Comparison of ENCODE assay signal across 8 mouse cellular contexts in the genomic region with DNA sequence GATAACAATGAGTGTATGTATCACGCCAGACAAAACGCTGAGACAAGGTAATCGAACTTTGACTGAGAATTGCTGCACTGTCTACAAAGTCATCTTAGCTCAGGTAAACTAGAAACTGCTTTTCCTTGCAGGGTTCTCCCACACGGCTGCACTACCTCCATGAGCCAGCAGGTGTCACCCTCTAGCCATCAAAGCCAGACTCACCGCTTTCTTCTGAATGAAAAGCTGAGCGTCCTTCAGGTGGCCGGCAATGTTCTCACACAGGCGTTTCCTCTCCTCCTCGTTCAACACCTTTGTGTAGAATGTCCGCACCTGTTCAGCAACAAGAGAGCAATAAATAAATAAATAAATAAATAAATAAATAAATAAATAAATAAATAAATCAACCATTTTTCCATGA. TPM values are rescaled to one million over a fixed set of nuclear protein-coding genes. Genes with fewer than 3 reads are reported as not detected.
A peak's percentile ranks its signal among the peaks of the same experiment; 100 is the strongest.
DNase-seq lines count a peak whose midpoint lies in the region; ATAC-seq and TF ChIP-seq lines count a peak whose summit lies in the region.
"Had no signal": no experiment of that assay in that cellular context is flagged by ENCODE, and none has a peak within 500 bp of the region (broad histone marks: within the 10 kb centered on the region; RNA-seq: fewer than 3 reads in every experiment).

No protein-coding gene starts in this region.

- no peak overlapping the region for H3K4me2 ChIP-seq in intestine, embryonic 16.5 days (ENCODE audit: low read depth, low read length)
- H3K4me2 ChIP-seq in midbrain, embryonic 14.5 days (ENCODE audit: low read length): no peak overlapping the region

- no peaks in the 10 kb centered on the region for H3K9me3 ChIP-seq in intestine, embryonic 16.5 days (ENCODE audit: control insufficient read depth, low read length)
- H3K9me3 ChIP-seq in midbrain, embryonic 14.5 days (ENCODE audit: control insufficient read depth, low read length): no peaks in the 10 kb centered on the region

- no peak overlapping the region for H3K9ac ChIP-seq in intestine, embryonic 16.5 days (ENCODE audit: low read depth, low read length)
- no peak overlapping the region for H3K9ac ChIP-seq in midbrain, embryonic 14.5 days (replicated peaks; ENCODE audit: low read length)

- TF ChIP-seq POLR2A in small intestine, adult 2 months (IDR thresholded peaks at IDR 0.05; ENCODE audit: low read depth, low read length): no peak

- intact Hi-C loops in gastrocnemius, adult 2 months (cut with DNase I): loop anchor here (1.0 to 10.0 kb wide), 2 partner anchors 91 to 258 kb away; no protein-coding TSS in a partner anchor
- intact Hi-C loops in left cerebral cortex, postnatal 14 days (cut with DNase I): loop anchor here (5.0 to 10.0 kb wide), 2 partner anchors 91 to 258 kb away; no protein-coding TSS in a partner anchor

- peak; percentile 81 for DNase-seq in adipocyte (ENCODE audit: low spot score)
- peak; percentile 92 to 93 for DNase-seq in cerebellum, postnatal 25 days
- DNase-seq in gastrocnemius, adult 2 months: peak; percentile 81
- peak; percentile 82 to 92 for DNase-seq in left cerebral cortex, postnatal 14 days (ENCODE audit: low spot score in 2 of 2)
- DNase-seq in midbrain, embryonic 14.5 days: peak; percentile 93

- TF ChIP-seq CTCF in gastrocnemius, adult 2 months (IDR thresholded peaks at IDR 0.05): no peak
- TF ChIP-seq CTCF in small intestine, adult 2 months (IDR thresholded peaks at IDR 0.05; ENCODE audit: extremely low read depth, insufficient read length, insufficient replicate concordance, low read depth, low read length): peak; percentile 96; the same call in 1 of the 2 replicates

- peaks cover 26% of the 10 kb centered on the region for H3K36me3 ChIP-seq in intestine, embryonic 16.5 days (ENCODE audit: control insufficient read depth, insufficient read depth, low read length)
- peaks cover 75% of the 10 kb centered on the region for H3K36me3 ChIP-seq in midbrain, embryonic 14.5 days (ENCODE audit: control insufficient read depth, insufficient read depth, low read length)
- peaks cover 59% of the 10 kb centered on the region for H3K36me3 ChIP-seq in small intestine, adult 2 months (ENCODE audit: control insufficient read depth, insufficient read depth, low read length)

- no peak overlapping the region for H3K27ac ChIP-seq in gastrocnemius, adult 2 months
- no peak overlapping the region for H3K27ac ChIP-seq in intestine, embryonic 16.5 days (ENCODE audit: low read length)
- H3K27ac ChIP-seq in midbrain, embryonic 14.5 days (replicated peaks; ENCODE audit: low read depth, low read length): no peak overlapping the region
- H3K27ac ChIP-seq in small intestine, adult 2 months (ENCODE audit: insufficient read depth, low read depth, low read length): no peak overlapping the region

- no peaks in the 10 kb centered on the region for H3K4me1 ChIP-seq in intestine, embryonic 16.5 days (ENCODE audit: control insufficient read depth, insufficient read depth, low read length)
- H3K4me1 ChIP-seq in midbrain, embryonic 14.5 days (ENCODE audit: control insufficient read depth, insufficient read depth, low read length): no peaks in the 10 kb centered on the region
- no peaks in the 10 kb centered on the region for H3K4me1 ChIP-seq in small intestine, adult 2 months (ENCODE audit: control insufficient read depth, insufficient read depth, insufficient read length, low read length)

- 20% methylated on average over 10 of the region's 10 CpGs for WGBS in intestine, embryonic 16.5 days
- whole genome bisulfite sequencing in midbrain, embryonic 14.5 days: 22% methylated on average over 10 of the region's 10 CpGs
- 14% methylated on average over 10 of the region's 10 CpGs for WGBS in small intestine, adult 2 months

- H3K27me3 ChIP-seq in intestine, embryonic 16.5 days (replicated peaks; ENCODE audit: control insufficient read depth, insufficient read depth, low read length): no peaks in the 10 kb centered on the region
- no peaks in the 10 kb centered on the region for H3K27me3 ChIP-seq in midbrain, embryonic 14.5 days (ENCODE audit: control insufficient read depth, insufficient read depth, low read length)
- H3K27me3 ChIP-seq in small intestine, adult 2 months (ENCODE audit: control insufficient read depth, insufficient read depth, low read length): no peaks in the 10 kb centered on the region

- H3K4me3 ChIP-seq in gastrocnemius, adult 2 months: no peak overlapping the region
- no peak overlapping the region for H3K4me3 ChIP-seq in intestine, embryonic 16.5 days (ENCODE audit: low read length)
- no peak overlapping the region for H3K4me3 ChIP-seq in midbrain, embryonic 14.5 days (replicated peaks; ENCODE audit: low read depth, low read length)
- H3K4me3 ChIP-seq in small intestine, adult 2 months (ENCODE audit: low read depth, low read length): no peak overlapping the region
- H3K4me3 ChIP-seq: myocyte had no signal

- ATAC-seq in intestine, embryonic 16.5 days: peak; percentile 50; the same call in 1 of the 2 replicates
- ATAC-seq in midbrain, embryonic 14.5 days (ENCODE audit: low FRiP score, low TSS enrichment): peak; percentile 76; the same call in 1 of the 2 replicates

RNA-seq across cellular contexts. Expression of a gene that starts 28.3 kb away (rescaled TPM):
- total RNA-seq in gastrocnemius, adult 2 months (2021): 100 to 1,000 TPM in 1 of 2 experiments, 10 to 100 TPM in 1; 77.9 to 127 TPM
- 169 and 195 TPM in 2 replicates for polyA plus RNA-seq in intestine, embryonic 16.5 days (2015; fragmentation: Nextera tagmentation; extraction: Ambion mirVana)
- 10 to 100 TPM; 55.0 to 60.0 TPM for total RNA-seq in left cerebral cortex, postnatal 14 days (2021)
- polyA plus RNA-seq in midbrain, embryonic 14.5 days (2014; fragmentation: Nextera tagmentation; extraction: Ambion mirVana): 84.3 and 102 TPM in 2 replicates
- 55.8 and 113 TPM in 2 replicates for polyA plus RNA-seq in small intestine, adult 2 months (2012; rRNA removed)

RNA-seq across cellular contexts. Expression of a gene that starts 45.2 kb away (rescaled TPM):
- total RNA-seq in gastrocnemius, adult 2 months (2021): not detected
- polyA plus RNA-seq in intestine, embryonic 16.5 days (2015; fragmentation: Nextera tagmentation; extraction: Ambion mirVana): 0.15 and 0.22 TPM in 2 replicates
- total RNA-seq in left cerebral cortex, postnatal 14 days (2021): 1 to 10 TPM in 1 of 2 experiments, under 1 TPM in 1; 0.72 to 1.0 TPM
- polyA plus RNA-seq in midbrain, embryonic 14.5 days (2014; fragmentation: Nextera tagmentation; extraction: Ambion mirVana): not detected in 2 replicates
- 0.05 TPM in 1 of 2 replicates, not detected in the other for polyA plus RNA-seq in small intestine, adult 2 months (2012; rRNA removed)
- polyA plus RNA-seq: myocyte had no signal
